Mouse (Mus musculus) ovary, postnatal 14 days (tissue): ENCODE data around the gene 4930402K13Rik.
"Not testable (repeated sequence)": the region's sequence is repeated elsewhere in the genome, so short reads cannot be mapped to it uniquely, and the experiment has no call there.

ENCODE experiments used
- DNase-seq: peaks from one replicate; pipeline ENCODE4 v3.0.0; 2022; ENCODE audit warnings: low spot score

The 4930402K13Rik gene

DNA sequence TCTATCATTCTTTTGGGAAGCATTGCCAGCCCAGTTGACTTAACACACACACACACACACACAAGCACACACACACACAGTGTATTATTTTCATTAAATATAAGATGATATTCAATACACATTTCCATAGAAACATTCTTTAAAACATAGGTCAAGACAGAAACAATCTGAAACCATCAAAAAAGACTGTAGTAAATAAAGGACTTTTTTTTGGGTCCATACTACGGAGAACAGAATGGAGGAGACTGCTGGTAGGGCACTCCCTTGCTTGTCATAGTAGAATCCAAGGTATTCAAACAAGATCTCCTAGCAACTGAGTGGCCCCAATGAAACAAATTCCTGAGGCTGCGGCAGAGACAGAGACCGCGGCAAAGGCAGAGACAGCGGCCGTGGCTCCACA, at the start of gene 4930402K13Rik:
4930402K13Rik (plus strand) TSS at position 301 of the 400 bp plus-strand sequence.
- DNase-seq, result no peak

DNA sequence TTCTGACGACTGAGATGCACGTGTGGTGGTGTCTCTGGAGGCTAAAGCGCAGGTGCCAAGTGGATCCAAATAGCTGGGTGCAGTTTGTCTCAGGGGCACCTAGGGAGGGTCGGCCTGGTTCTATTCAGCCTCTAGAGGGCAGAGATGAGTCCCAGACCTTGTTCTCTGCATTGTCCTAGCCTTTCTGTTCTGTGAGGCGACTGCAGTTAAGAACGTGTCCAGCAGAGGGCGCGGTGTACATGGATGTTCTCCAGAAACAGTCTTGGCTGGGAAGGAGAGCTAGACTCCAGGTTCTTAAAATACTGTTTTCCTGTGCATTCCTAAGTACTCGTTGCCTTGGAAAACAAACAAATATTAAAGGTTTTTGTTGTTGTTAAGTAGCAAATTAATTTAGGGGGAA, 43.4 kb upstream of the 4930402K13Rik start:
- peak; percentile 83 for DNase-seq

DNA sequence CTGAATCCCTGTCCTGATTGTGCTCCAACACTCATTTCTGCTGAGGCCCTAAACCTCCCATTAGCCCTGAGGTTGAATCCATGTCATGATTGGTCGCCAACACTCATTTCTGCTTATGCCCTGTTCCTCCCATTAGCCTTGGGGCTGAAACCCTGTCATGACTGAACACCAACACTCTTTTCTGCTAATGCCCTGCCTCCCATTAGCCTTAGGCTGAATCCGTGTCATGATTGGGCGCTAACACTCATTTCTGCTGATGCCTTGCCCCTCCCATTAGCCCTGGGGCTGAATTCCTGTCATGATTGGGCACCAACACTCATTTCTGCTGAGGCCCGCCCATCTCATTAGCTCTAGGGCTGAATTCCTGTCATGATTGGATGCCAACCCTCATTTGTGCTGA, 42.3 kb upstream of the 4930402K13Rik start:
- no peak for DNase-seq

DNA sequence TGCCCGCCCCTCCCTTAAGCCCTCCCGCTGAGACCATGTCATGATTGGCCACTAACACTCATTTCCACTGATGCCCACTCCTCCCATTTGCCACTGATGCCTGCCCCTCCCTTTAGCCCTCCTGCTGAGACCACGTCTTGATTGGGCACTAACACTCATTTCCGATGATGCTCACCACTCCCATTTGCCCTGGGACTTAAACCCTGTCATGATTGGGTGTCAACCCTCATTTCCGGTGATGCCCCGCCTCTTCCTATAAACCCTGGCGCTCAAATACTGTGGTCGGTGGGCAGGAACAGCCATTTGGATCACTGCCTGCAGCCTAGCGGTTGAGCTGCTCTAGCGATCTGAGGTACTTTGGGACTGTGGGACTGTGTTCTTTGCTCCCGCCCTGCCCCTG, 41.6 kb upstream of the 4930402K13Rik start, which contains the start of gene Fthl17f:
Fthl17f (plus strand) TSS at position 301 of the 400 bp plus-strand sequence.
- DNase-seq, result not testable (repeated sequence)

DNA sequence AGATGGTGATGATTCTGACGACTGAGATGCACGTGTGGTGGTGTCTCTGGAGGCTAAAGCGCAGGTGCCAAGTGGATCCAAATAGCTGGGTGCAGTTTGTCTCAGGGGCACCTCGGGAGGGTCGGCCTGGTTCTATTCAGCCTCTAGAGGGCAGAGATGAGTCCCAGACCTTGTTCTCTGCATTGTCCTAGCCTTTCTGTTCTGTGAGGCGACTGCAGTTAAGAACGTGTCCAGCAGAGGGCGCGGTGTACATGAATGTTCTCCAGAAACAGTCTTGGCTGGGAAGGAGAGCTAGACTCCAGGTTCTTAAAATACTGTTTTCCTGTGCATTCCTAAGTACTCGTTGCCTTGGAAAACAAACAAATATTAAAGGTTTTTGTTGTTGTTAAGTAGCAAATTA, 26.7 kb upstream of the 4930402K13Rik start:
- DNase-seq, result peak; percentile 7

DNA sequence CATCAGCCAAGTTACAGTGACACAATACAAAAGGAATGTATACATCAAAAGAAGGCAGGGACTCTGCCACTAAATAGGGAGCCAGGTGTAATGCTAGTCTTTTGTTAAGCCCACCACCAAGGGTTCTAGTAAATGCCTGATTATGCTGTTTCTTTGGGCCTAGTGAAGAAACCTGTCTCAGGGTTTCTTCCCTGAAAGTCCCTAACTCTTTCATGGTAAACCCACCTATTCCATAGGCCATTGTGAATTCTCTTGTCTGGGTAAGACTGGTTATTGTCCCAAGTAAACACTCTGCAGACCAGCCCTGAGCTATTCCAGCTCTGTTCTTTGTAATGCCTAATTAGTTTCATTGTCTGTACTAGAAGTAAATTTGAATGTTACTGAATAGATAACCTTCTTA, 9.3 kb upstream of the 4930402K13Rik start:
- not testable (repeated sequence) for DNase-seq

DNA sequence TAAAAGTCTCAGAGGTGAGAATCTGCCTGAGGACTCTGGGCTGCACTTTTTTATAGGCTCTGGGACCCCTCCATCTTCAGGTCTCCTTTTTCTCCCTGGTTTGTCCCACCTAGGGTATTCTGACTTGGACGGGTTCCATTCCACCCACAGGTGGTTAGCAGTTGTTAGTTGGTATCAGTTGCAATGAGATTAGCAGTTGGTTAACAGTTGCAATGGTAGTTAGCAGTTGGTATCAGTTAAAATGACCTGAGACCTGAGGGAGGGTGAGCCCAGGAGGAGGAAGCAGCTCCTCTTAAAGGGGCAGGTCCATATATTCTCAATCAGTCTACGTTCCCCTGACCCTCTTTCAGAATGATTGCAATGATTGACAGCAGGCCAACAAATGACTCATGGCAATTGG, 6.0 kb downstream of the 4930402K13Rik start:
- DNase-seq, result no peak

DNA sequence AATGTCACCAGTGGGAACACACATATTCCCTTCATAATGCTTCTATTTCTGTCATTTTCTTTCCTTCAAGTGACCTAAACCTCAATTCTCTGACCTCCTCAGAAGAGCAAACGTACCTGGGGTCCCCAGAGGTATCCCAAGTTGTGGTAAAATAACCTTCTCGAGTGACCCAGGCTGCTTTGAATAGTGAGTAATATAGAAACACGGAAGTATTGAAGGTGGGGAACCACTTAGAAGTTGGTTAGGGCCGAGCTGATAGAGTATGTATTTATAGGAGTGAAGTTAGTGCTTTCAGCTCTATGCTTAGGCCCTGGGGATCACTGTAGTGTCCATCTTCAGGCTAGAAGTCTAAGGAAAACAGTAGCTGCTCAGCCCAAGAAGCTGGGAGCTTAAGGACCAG, 20.6 kb downstream of the 4930402K13Rik start:
- no peak for DNase-seq

DNA sequence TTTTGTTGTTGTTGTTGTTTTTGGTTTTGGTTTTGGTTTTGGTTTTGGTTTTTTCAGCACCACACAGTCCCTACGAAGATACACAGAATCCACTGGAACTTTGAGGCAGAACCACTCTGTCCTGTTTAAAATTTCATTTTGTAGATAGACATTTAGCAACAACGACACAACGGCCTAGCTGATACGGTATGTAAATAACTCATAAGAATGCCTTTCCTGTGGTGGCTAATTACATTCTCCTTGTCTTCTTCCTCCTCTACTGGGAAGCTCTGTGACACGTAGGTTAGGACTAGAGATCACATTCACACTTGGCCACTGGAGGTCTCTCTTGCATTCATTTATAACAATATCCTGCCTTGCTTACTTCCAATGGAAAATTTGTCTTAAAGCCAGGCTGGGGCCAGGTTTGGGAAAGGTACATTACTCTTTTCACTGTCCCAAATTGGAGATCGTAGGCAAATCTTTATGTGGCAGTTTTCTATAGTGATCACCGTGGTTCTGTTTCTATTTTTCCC, 24.0 kb downstream of the 4930402K13Rik start:
- peak; percentile 2 for DNase-seq

DNA sequence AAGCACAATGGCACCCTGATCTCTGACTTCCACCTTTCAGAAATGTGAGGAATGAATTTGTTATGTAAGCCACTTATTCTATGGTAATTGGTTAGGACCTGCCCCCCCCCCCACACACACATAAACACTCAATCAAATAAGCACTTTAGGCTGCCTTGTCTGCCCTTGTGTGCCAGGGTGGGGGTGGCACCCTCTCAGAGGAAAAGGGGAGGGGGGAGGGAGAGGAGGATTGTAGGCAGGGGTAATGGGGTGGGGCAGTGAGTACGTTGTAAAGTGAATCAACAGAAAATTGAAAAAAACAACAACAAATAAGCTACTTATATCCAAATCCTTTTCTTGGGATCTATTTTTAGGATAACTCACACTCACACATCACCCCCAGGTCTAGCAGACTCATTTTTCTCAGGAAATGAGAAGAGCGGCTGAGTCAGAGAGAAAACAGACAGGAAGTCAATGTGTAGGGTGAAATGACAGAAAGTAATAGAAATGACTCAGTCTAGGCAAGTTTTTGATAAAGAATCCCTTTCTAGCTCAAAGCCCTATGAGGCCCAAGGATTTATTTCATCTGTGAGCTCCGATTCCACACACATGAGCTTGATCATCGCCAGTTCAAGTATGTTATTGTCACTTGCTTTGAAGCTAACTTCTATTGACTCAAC, 35.1 kb downstream of the 4930402K13Rik start:
- DNase-seq, result no peak

DNA sequence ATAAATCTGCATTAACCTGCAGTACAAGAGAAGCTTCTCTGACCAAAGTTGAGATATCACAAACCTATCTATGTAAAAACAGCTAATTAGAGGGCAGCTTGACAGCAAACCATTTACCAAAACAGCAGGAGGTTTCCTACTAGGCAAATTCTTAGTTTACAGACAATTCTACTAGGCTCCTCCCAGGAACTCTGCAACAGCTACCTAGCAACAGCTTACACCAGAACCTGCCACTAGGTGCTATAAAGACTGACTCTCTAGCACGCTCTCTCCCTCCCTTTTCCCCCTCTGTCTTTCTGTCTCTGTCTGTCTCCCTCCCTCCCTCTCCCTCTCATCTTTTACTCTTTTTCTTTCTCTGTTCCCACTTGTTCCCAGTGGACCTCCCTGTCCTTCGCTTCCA, 38.3 kb downstream of the 4930402K13Rik start:
- DNase-seq, result no peak
